Mouse (Mus musculus): ENCODE results near the gene Gtf2h5.

- TF ChIP-seq TCF12 (IDR thresholded peaks at IDR 0.05; ENCODE audit: insufficient read depth, poor library complexity, severe bottlenecking) (no peak), POLR2A (IDR thresholded peaks at IDR 0.05; ENCODE audit: insufficient read length, low read depth) (no peak), MAX (IDR thresholded peaks at IDR 0.05; ENCODE audit: low read depth) (no peak), E2F4 (IDR thresholded peaks at IDR 0.05; ENCODE audit: insufficient read depth) (no peak), POLR2AphosphoS2 (IDR thresholded peaks at IDR 0.05; ENCODE audit: insufficient read length, low read depth) (no peak)
Observed at GRCm38 (mm10) chr17:6110956-6111355, 31.4 kb downstream of the Gtf2h5 start.
